Mouse (Mus musculus) B cell, adult 2 months (primary cell): ENCODE results near the gene Ssh2.

ENCODE experiments used
- DNase-seq, 2 experiments: peaks; one replicate each; pipeline ENCODE4 v3.0.0; 2022

Gene Ssh2

GRCm38 (mm10) chr11:77494782-77495181, 278.7 kb downstream of the Ssh2 start:
- no peak for DNase-seq

- DNase-seq, result no peak
These were observed 279.4 kb downstream of the Ssh2 start for GRCm38 (mm10) chr11:77495507-77495906.

GRCm38 (mm10) chr11:77497341-77497756, 281.3 kb downstream of the Ssh2 start:
- peak; percentile 72 to 76 for DNase-seq

GRCm38 (mm10) chr11:77497851-77498250, 281.8 kb downstream of the Ssh2 start:
- DNase-seq, result no peak

GRCm38 (mm10) chr11:77498261-77499139, 282.4 kb downstream of the Ssh2 start:
- DNase-seq, result no peak

GRCm38 (mm10) chr11:77499354-77499753, 283.3 kb downstream of the Ssh2 start:
- DNase-seq, result no peak

GRCm38 (mm10) chr11:77500361-77501325, 284.6 kb downstream of the Ssh2 start:
- DNase-seq, result no peak

- peak; percentile 81 to 83 for DNase-seq
These were observed 285.3 kb downstream of the Ssh2 start for GRCm38 (mm10) chr11:77501392-77501791.

GRCm38 (mm10) chr11:77501971-77502370, 285.9 kb downstream of the Ssh2 start:
- no peak for DNase-seq

- DNase-seq, result no peak
These were observed 286.4 kb downstream of the Ssh2 start for GRCm38 (mm10) chr11:77502481-77502880.

GRCm38 (mm10) chr11:77503511-77503910, 287.4 kb downstream of the Ssh2 start:
- DNase-seq, result no peak

GRCm38 (mm10) chr11:77504377-77504776, 288.3 kb downstream of the Ssh2 start:
- no peak for DNase-seq

GRCm38 (mm10) chr11:77505291-77505980, 289.3 kb downstream of the Ssh2 start:
- no peak for DNase-seq

GRCm38 (mm10) chr11:77506273-77506672, 290.2 kb downstream of the Ssh2 start:
- DNase-seq, result no peak

- DNase-seq, result no peak
These were observed 290.9 kb downstream of the Ssh2 start for GRCm38 (mm10) chr11:77506941-77507340.

GRCm38 (mm10) chr11:77507426-77507825, 291.3 kb downstream of the Ssh2 start:
- no peak for DNase-seq

GRCm38 (mm10) chr11:77508068-77509021, 292.3 kb downstream of the Ssh2 start:
- DNase-seq, result peak; percentile 92 to 93
